Mouse (Mus musculus) urinary bladder, postnatal 14 days (tissue): ENCODE results near the gene Thsd7b.

Experiments
- DNase-seq: peaks from one replicate; pipeline ENCODE4 v3.0.0; 2021; ENCODE audit warnings: low spot score

The Thsd7b gene

GRCm38 (mm10) chr1:129526967-129527366, 253.9 kb downstream of the Thsd7b start:
- DNase-seq: no peak

DNA sequence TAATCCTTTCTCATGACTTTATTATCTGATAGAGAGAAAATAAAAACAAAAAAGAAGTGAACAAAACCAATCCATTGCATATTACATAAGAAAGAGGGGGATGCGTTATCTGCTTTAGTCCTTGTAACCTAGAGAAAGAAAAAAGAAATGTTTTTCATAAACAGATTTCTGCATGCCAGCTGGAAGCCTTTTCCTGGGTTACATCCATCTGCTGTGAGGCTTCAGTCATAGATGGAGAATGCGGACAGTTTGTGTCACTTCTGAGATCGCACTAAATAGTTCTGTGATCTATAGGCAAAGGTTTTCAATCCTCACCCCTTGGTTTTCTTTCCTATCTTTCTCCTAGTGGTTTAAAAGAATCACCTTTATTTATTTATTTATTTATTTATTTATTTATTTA, 259.1 kb downstream of the Thsd7b start:
- DNase-seq: no peak

GRCm38 (mm10) chr1:129538508-129538907, 265.4 kb downstream of the Thsd7b start:
- no peak for DNase-seq

DNA sequence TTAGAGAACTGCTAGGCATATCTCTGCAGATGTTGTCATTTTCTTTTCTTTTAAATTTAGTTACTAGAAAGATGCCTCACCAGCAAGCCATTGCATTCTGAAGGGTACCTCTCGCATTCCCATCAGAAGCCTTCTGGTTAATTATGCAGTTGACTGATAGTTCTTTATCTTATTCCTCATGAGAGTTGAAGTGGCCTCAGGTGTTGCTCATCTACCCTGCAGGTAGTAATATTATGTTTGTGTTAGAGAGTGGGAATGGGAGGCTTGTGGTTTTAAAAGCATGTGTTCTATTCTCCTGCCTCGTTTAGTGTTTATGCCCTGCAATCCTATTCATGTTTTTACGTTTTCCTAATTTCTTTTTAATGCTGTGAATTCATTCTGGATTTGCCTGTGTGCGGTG, 265.9 kb downstream of the Thsd7b start:
- no peak for DNase-seq

GRCm38 (mm10) chr1:129540751-129541150, 267.6 kb downstream of the Thsd7b start:
- no peak for DNase-seq

GRCm38 (mm10) chr1:129542563-129543146, 269.6 kb downstream of the Thsd7b start:
- no peak for DNase-seq

GRCm38 (mm10) chr1:129543169-129543568, 270.1 kb downstream of the Thsd7b start:
- DNase-seq: no peak

DNA sequence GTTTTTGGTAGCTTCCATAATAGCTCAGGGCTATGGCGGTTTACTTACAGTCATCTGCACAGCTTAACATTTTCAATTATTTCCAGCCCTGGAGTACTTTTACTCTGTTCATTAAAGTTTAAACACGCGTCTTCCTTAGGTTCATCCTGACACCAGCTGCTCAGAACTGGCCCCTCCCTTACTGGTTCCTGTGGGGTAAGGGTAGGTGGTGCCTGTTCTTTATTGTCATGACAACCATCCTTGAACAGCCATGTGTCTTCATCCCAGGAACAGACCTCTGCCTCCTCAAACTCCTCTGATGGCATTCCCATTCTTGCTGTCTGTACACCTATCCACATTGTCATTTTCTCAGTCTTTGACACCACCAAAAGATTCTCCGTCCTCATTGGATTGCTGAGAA, 285.0 kb downstream of the Thsd7b start:
- DNase-seq: no peak

DNA sequence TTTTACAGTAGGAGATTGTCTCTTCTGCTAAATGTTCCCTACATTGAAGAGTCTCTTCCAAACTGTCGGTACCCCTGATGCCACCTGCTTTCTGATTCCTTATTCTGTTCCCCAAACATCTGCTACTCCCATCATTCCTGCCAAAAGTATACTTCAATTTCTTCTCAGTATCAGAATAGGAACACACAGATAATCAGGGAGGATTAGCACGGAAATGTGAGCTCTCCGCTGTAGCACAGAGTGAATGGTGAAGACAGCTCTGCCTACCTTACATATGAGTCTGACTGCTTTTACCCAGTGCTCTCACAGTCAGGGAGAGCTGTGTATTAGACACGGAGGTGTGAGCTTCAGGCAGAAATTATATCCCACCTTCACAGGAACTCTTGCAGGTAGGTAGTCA, 286.0 kb downstream of the Thsd7b start:
- DNase-seq: no peak

DNA sequence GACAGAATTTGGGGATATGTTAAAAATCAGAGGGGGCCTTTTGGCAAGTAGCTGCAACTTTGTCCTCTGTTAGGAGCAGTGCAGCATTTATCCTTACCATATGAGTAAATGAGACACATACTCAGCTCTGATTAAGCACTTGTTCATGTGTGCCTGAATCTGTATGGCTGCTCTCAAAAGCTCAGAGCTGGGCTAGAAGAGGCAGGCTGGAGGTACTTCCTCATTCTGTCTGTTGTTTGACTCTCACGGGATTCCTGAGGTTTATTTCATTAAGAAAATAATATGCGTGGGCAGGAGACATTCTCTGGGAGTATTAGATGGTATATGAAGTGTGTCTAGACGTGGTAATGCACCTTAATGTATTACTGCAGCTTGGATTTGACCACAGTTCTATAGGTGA, 286.7 kb downstream of the Thsd7b start:
- no peak for DNase-seq

DNA sequence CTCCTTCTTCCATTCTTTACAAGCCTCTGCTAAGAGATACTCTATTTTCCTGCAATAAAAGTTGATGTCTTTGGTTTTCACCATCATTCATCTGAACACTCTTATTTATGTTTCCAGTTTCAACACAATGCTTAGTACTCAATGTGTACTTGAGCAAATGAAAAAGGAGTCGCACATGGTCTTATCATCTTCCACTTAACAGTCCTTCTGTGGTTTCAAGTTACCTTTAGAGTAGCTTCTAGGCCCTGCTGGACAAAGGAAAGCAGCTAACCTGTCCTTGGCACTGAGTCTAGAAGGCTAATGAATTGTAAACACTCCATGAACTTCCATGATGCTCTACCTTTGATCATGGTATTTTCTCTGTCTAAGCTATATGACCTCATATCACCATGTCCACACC, 289.6 kb downstream of the Thsd7b start:
- no peak for DNase-seq

GRCm38 (mm10) chr1:129570522-129570921, 297.4 kb downstream of the Thsd7b start:
- no peak for DNase-seq

DNA sequence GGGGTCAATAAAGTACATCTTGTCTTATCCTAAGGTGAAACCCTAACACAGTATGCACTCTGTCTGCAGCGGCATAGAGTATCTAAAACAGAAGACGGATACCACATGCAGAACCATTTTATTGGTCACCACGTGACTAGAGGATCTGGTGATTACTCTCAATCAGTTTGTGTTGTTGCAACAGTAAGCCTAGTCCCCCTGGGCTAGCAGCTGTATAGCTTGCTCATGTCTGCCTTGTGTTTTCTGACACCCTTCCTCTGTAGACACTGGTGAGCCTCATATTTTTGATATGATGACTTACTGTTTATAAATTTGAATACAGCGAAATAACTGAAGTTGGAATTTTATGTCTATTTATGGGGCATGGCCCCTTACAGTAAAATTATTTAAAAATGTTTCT, 306.9 kb downstream of the Thsd7b start:
- DNase-seq: no peak

DNA sequence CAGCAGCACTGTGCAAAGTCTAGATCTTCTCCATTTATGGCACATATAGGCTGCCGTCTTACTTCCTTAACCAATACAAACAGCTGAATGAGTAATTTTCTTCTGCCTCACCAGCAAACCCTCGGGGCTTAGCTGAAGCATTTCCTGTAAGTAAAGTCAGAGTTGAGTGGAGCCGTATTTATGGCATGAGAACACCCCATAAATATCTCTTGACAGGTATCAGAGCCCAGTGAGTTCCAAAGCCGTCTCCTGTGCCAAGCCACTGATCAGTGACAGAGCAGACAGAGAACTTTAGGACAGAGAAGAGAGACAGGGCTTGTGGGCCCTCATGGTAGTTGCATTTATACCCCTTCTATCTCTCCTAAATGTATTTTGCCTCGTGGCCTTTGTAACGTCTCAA, 313.5 kb downstream of the Thsd7b start:
- no peak for DNase-seq

- DNase-seq: no peak
These were observed 316.4 kb downstream of the Thsd7b start for GRCm38 (mm10) chr1:129589366-129590002.

- DNase-seq: no peak
These were observed 322.3 kb downstream of the Thsd7b start for GRCm38 (mm10) chr1:129595447-129595846.

DNA sequence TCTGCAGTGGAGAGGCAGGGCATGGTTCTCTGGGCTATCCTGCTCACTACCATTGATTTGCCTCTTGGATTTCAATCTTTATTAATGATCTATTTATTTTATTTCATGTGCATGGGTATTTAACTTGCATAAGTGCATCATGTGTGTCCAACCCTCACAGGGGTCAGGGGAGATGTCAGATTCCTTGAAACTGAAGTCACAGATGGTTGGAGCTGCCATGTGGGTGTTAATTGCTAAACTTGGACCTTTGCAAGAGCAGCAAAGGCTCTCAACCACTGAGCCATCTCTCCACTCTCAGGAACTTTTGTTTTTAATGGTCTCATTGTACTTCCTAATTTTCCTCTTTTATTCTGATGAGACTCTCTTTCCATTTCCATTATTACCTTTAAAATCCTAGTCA, 327.8 kb downstream of the Thsd7b start:
- DNase-seq: no peak

- DNase-seq: no peak
These were observed 329.2 kb downstream of the Thsd7b start for GRCm38 (mm10) chr1:129602284-129602683.

GRCm38 (mm10) chr1:129608395-129608794, 335.3 kb downstream of the Thsd7b start:
- no peak for DNase-seq

DNA sequence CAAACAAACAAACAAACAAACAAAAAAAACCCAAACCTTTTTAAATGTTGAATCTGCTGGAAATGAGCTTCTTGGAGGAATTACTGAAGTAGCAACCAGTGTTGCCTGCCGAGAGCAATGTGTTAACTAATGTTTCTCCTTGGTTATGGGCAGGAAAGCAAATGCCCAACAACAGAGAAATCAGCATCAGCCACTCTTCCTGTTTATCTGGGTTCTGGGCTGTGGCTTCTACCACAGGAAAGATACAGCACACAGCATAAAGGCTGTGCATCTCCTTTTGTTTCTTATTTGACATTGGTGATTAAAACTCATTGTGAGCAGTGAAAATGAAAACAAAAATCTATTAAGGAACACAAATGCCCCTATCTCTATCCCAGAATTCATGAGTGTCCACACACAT, 343.0 kb downstream of the Thsd7b start:
- no peak for DNase-seq

- no peak for DNase-seq
These were observed 346.6 kb downstream of the Thsd7b start for GRCm38 (mm10) chr1:129619440-129620301.

GRCm38 (mm10) chr1:129624519-129624918, 351.4 kb downstream of the Thsd7b start:
- DNase-seq: no peak

- no peak for DNase-seq
These were observed 362.0 kb downstream of the Thsd7b start for GRCm38 (mm10) chr1:129635146-129635545.
